Mouse (Mus musculus) small intestine, adult 2 months (tissue): ENCODE measurements around the gene Elmo1.

Source experiments
- CTCF ChIP-seq: fragments of 200-500 bp; IDR thresholded peaks from 2 replicates; pipeline ENCODE4 v1.5.1; 2012; ENCODE audit warnings: low read depth, mild to moderate bottlenecking, control low read depth, inconsistent platforms, low read length, moderate library complexity, mixed read lengths; ENCODE audit not compliant: insufficient replicate concordance, insufficient read length; ENCODE audit errors: extremely low read depth
- POLR2A ChIP-seq: fragments of 200-500 bp; IDR thresholded peaks from 2 replicates; pipeline ENCODE4 v1.6.1; 2012; ENCODE audit warnings: low read depth, mild to moderate bottlenecking, control low read depth, inconsistent platforms, low read length, moderate library complexity

GRCm38 (mm10) chr13:20288393-20288792, 198.0 kb downstream of the Elmo1 start:
- no peak for TF ChIP-seq CTCF
- no peak for TF ChIP-seq POLR2A
